Mouse (Mus musculus) thymus, postnatal 14 days (tissue): ENCODE data around the gene Zc3h7b.

Experiments used
- DNase-seq: peaks from one replicate; pipeline ENCODE4 v3.0.0; 2021

The Zc3h7b gene

GRCm38 (mm10) chr15:81822631-81823030 is 77.8 kb downstream of the Zc3h7b start:
- DNase-seq: no peak

- no peak for DNase-seq
Observed at GRCm38 (mm10) chr15:81824832-81825231, 80.0 kb downstream of the Zc3h7b start.

- DNase-seq: no peak
Observed at GRCm38 (mm10) chr15:81828426-81829207, 83.8 kb downstream of the Zc3h7b start.

GRCm38 (mm10) chr15:81829208-81829580 is 84.3 kb downstream of the Zc3h7b start:
- DNase-seq: no peak

GRCm38 (mm10) chr15:81830530-81830929 is 85.7 kb downstream of the Zc3h7b start:
- DNase-seq: no peak

- DNase-seq: peak; percentile 93
Observed at GRCm38 (mm10) chr15:81831136-81831825, 86.4 kb downstream of the Zc3h7b start.

- DNase-seq: no peak
Observed at GRCm38 (mm10) chr15:81832219-81832618, 87.4 kb downstream of the Zc3h7b start.

GRCm38 (mm10) chr15:81833481-81833880 is 88.6 kb downstream of the Zc3h7b start:
- no peak for DNase-seq

GRCm38 (mm10) chr15:81834171-81834841 is 89.4 kb downstream of the Zc3h7b start:
- no peak for DNase-seq

- DNase-seq: no peak
Observed at GRCm38 (mm10) chr15:81835007-81835880, 90.4 kb downstream of the Zc3h7b start.

GRCm38 (mm10) chr15:81836124-81836821 is 91.4 kb downstream of the Zc3h7b start:
- no peak for DNase-seq

GRCm38 (mm10) chr15:81836966-81837920 is 92.4 kb downstream of the Zc3h7b start:
- DNase-seq: no peak

- no peak for DNase-seq
Observed at GRCm38 (mm10) chr15:81838554-81839235, 93.8 kb downstream of the Zc3h7b start.

- no peak for DNase-seq
Observed at GRCm38 (mm10) chr15:81839634-81840033, 94.8 kb downstream of the Zc3h7b start.

GRCm38 (mm10) chr15:81840306-81840705 is 95.4 kb downstream of the Zc3h7b start:
- no peak for DNase-seq

- DNase-seq: no peak
Observed at GRCm38 (mm10) chr15:81842275-81842674, 97.4 kb downstream of the Zc3h7b start.

GRCm38 (mm10) chr15:81845033-81845625 is 100.3 kb downstream of the Zc3h7b start:
- DNase-seq: no peak

GRCm38 (mm10) chr15:81845724-81846123 is 100.9 kb downstream of the Zc3h7b start:
- DNase-seq: no peak
